Mouse (Mus musculus) lung, adult 10 weeks (tissue): ENCODE data around the gene Gm49369. TPM values are rescaled to one million over a fixed set of nuclear protein-coding genes. Genes with fewer than 3 reads are reported as not detected.

Experiments
- polyA plus RNA-seq: library from polyadenylated mRNA; stranded (reverse); fragments of 350-450 nt; fragmentation: Illumina TruSeq; extraction: RNeasy Lipid Tissue Mini Kit (QIAGEN cat#74804); gene quantifications from one replicate; pipeline ENCODE4 v1.2.3, GENCODE M21; 2014; ENCODE audit warnings: low read depth, low replicate concordance; ENCODE audit not compliant: insufficient read depth

Gm49369 gene
- polyA plus RNA-seq: not detected

DNA sequence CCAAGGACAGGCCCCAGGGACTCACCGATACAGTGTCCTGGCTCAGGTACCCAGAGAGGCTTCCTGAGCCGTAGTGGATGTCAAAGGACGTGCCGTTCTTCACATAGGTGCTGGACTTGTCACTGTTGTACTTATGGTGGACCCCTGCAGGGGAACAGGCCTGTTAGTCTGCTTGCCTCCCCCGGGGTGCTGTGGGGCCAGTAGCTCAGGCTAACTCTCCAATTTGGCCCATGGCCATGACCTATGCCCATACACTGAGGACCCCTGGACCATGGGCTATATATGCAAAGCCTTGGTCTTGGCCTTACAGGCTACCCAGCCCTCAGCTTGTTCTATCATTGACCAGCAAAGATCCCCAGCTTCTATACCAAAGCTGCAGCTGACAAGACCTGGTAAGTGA is at the start of gene Gm49369:
Gene Gm49369, minus strand, starts transcription at position 101 of the 400 bp plus-strand sequence.

GRCm38 (mm10) chr7:142387419-142388148 is 5.1 kb upstream of the Gm49369 start, which contains the start of gene Ctsd:
Gene Ctsd (minus strand): TSS chr7:142388038.

GRCm38 (mm10) chr7:142373641-142374412 is 8.6 kb downstream of the Gm49369 start, which contains the start of gene Ifitm10:
Gene Ifitm10 (minus strand): TSS chr7:142373753.

Other genes with a start within 250 kb of the Gm49369 start
- gene Gm39115, start 246.6 kb downstream of the Gm49369 start, polyA plus RNA-seq: not detected
- gene Gm45337, start 238.1 kb downstream of the Gm49369 start, polyA plus RNA-seq: not detected
- gene Gm29735, start 225.6 kb downstream of the Gm49369 start, polyA plus RNA-seq: not detected
- gene Gm4553, start 216.9 kb downstream of the Gm49369 start, polyA plus RNA-seq: not detected
- gene Krtap5-2, start 206.7 kb downstream of the Gm49369 start, polyA plus RNA-seq: not detected
- not detected for gene Gm10153, start 192.3 kb downstream of the Gm49369 start, polyA plus RNA-seq
- gene Krtap5-3, start 181.3 kb downstream of the Gm49369 start, polyA plus RNA-seq: not detected
- not detected for gene Gm7579, start 170.8 kb downstream of the Gm49369 start, polyA plus RNA-seq
- not detected for gene Krtap5-5, start 152.7 kb downstream of the Gm49369 start, polyA plus RNA-seq
- not detected for gene Gm40460, start 141.6 kb downstream of the Gm49369 start, polyA plus RNA-seq
- not detected for gene Gm2431, start 124.3 kb downstream of the Gm49369 start, polyA plus RNA-seq
- not detected for gene Gm4559, start 108.3 kb downstream of the Gm49369 start, polyA plus RNA-seq
- gene Krtap5-1, start 85.5 kb downstream of the Gm49369 start, polyA plus RNA-seq: not detected
- not detected for gene Krtap5-4, start 79.1 kb downstream of the Gm49369 start, polyA plus RNA-seq
- 17.5 TPM for gene Ifitm10, start 8.9 kb downstream of the Gm49369 start, polyA plus RNA-seq
- 568 TPM for gene Ctsd, start 5.4 kb upstream of the Gm49369 start, polyA plus RNA-seq
- not detected for gene Syt8, start 52.2 kb upstream of the Gm49369 start, polyA plus RNA-seq
- gene Tnni2, start 59.1 kb upstream of the Gm49369 start, polyA plus RNA-seq: 10.7 TPM
- 157 TPM for gene Lsp1, start 78.1 kb upstream of the Gm49369 start, polyA plus RNA-seq
- 7.4 TPM for gene Tnnt3, start 116.2 kb upstream of the Gm49369 start, polyA plus RNA-seq
- gene Mrpl23, start 150.0 kb upstream of the Gm49369 start, polyA plus RNA-seq: 59.7 TPM